Mouse (Mus musculus): ENCODE results near the gene Cep19.
A peak's percentile ranks its signal among the peaks of the same experiment; 100 is the strongest.

Cep19 gene

DNA sequence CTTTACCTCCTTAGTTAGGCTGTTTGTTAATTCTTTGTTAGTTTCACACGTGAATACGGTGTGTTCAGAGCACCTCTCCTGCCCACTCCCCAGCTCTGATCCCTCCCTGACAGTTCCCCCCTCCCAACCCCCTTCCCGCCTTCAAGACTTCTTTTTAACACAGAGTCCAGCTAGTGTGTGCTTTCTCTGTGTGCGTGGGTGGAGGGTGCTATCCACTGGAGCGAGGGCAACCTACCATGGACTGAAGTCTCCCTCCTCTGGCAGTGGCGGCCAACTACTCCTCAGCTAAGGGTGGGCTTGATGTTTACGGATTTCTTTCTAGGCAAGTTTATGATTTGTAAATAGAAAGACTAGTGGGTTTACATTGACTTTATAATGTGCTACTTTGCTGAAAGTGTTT lies 8.6 kb downstream of the Cep19 start:
- no peak for DNase-seq

GRCm38 (mm10) chr16:32108578-32108977 lies 9.0 kb downstream of the Cep19 start:
- no peak for DNase-seq

GRCm38 (mm10) chr16:32110951-32111699 lies 11.5 kb downstream of the Cep19 start:
- DNase-seq: no peak

DNA sequence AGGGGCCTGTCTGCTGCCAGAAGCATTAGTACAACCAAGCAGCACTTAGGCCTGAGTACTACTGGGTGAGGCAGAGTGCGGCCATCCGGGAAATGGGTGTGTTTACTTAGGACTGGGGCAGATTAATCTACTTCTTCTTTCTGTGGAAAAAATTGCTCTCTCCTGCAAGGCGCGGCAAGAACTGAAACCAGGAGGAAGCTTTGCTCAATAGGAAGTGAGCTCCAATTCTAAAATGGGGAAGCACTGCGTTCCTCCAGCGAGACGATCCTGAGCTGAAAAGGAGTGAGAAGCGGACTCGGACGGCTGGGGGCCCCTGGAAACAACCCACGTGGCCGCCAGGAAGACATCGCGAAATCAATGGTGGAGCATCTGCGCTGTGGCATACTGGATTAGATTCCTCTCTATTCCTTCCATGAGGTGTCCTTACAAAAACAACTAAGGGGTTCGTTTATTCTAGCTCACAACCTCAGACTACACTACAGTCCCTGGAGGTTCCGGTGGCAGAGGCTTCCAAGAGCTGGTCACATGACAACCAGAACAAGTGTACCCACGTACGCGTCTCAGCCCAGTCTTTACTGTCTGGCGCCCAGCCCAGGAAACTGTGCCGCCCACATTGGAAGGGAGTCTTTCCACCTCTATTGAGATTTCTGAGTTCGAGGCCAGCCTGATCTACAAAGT lies 14.1 kb downstream of the Cep19 start:
- DNase-seq: peak; percentile 80

DNA sequence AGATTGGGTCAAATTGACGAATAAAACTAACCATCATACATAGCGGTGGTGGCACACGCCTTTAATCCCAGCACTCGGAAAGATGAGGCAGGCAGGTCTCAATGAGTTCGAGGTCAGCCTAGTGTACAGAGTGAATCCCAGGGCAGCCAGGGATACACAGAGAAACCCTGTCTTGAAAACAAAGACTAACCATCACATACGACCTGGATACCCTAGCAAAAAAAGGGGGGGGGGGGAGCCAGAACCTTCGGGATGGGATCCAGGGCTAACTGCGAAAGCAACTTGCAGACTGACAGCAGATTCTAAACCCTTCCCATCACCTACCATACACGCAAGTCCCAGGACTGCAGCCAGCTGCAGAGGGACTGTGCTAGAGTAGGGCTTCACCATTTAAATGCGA lies 14.8 kb downstream of the Cep19 start:
- no peak for DNase-seq

GRCm38 (mm10) chr16:32114968-32115695 lies 15.5 kb downstream of the Cep19 start:
- DNase-seq: peak; percentile 54

GRCm38 (mm10) chr16:32115781-32116180 lies 16.2 kb downstream of the Cep19 start:
- DNase-seq: no peak

DNA sequence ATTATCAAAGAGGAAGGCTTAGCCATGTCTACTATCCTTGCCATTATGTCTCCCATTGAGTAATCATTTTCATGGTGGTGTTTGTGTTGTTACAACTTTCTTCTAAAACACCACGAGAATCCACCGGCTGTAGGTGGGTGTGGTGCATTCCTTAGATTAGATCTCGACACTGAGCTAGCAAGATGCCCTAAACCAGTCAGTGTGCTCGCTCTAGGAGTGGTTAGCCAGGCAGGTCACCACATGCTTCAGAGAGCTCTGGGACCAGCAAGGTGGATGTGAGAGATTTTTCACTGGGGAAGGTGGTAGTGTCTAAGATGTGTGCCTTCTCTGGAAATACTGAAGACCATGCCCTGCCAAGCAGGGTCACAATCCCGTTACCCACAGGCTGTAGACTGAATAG lies 16.6 kb downstream of the Cep19 start:
- no peak for DNase-seq

GRCm38 (mm10) chr16:32120454-32120853 lies 20.9 kb downstream of the Cep19 start:
- no peak for DNase-seq

GRCm38 (mm10) chr16:32124020-32124419 lies 24.4 kb downstream of the Cep19 start:
- DNase-seq: no peak

DNA sequence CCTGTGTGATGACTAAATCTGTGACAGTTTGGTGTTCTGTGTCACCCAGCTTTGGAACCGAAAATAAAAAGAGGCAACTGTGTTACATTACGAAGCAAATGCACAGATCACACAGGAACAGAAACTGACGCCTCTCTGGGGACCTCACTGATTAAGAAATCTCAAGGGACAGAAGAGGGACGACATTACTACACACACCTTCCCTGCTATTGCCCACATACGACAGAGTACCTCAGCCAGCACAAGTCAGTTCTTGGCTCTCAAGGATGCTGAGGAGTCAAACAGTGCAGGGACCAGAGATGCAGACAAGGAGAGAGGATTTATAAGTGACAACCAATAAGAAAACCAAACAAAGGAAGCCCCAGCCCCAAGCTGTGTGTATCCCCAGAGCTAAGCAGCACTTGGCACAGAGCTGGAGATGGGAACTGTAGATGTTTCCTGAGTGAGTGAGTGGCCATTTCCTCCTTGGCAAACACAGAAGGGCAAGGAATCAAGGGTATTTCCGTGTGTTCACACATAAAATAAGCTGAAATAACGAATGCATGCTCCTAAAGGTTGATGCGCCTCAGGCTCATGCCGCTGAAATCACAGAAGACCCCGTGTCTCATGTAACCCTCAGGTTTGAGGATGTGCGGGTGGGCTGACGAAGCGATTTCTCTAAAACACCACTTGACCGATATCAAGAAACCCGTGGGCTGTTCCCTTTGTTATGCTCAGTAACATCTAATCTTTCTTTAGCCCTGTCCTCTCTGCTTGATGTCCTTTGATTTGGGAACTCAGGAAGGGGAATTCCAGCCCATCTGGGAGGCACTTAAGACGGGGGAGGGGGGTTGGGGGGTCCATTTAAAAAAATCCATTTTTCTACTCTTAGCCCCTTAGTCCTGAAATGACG lies 25.1 kb downstream of the Cep19 start:
- no peak for DNase-seq

GRCm38 (mm10) chr16:32125364-32125763 lies 25.8 kb downstream of the Cep19 start:
- no peak for DNase-seq

DNA sequence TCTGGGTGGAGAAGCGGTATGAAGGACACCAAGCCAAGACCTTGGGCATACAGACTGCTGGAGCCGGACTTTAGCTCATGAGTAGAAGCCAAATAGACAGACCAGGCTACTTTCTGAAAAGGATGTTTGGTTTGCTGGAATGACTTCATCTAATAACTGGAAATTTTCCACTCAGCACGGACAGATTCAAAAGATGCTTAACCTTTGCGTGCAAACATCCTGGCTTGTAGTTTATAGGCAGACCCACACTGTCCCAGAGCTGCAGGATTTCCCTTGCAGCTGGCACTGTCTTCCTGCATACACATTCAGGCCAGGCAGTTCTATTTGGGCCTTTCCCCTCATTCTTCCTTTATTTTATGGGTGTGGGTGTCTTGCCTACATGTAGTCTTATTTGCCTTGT lies 27.4 kb downstream of the Cep19 start:
- no peak for DNase-seq

GRCm38 (mm10) chr16:32129449-32130189 lies 30.0 kb downstream of the Cep19 start:
- no peak for DNase-seq

DNA sequence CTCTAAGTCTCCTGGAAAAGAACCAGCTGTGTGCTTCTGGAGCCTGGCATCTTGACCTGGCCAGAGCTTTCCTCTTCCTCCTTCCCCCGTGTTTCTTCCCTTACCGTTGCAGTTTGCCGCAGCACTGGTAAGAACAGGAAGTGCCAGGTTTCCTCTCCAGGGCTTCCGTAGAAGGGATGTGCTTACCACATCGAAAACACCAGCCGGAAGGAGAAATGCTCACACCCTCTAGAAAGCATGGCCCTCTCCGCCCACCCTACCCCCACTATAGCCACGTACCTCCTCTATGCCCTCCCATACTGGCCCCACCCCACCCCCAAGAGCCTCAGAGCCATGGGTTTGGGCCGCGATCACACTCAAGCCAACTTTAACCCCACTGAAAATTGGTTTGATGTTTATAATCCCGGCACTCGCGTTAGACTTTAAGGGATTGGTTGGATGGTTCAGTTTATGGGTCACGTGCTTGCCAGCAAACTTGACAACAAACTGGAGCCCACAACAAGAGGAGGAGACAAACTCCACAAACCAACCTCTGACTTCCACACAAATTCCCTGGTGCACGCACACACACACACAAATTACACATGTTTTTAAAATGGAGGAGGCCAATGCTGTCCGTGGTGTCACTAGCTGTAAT lies 30.7 kb downstream of the Cep19 start:
- DNase-seq: peak; percentile 50

- no peak for DNase-seq
These were observed 33.5 kb downstream of the Cep19 start for GRCm38 (mm10) chr16:32133148-32133547.

DNA sequence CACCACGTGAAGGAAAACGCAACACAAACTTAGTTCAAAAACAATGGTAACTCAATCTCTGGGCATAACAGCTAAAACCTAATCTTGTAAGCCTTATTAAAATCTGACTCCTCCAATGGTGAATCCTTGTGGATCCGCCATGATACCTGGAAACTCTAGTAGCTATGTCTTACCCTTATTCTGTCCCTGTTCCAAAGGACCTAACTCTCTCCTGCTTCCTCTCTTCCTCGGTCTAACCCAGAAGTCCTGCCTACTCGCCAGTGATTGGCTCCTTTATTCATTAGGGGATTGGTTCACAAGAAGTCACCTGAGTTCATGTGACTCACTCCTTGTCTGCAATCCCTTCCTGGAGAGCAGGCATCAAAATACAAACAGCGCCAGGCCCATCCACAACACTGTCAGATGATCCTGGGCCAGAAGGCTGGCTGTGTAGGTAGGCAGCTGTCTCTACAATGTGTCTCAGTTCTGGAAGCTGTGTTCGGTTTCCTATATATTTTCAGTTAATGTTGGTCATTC lies 36.3 kb downstream of the Cep19 start:
- no peak for DNase-seq

DNA sequence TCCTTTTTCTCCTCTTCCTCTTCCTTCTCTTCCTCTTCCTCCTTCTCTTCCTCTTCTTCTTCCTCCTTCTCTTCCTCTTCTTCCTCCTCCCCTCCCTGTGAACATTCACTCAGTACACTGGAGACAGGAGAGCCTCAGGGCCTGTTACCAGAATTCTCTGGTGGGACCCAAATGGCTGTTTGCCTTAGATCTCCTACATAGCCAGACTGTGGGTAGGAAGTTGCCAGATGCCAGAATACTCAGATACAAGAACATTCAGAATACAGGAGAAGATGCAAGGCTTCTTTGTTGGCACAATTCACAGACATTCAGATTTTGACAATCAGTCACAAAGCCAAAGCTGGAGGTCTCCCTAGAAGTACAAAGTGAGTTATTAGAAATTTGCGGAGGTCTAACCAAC lies 39.4 kb downstream of the Cep19 start:
- DNase-seq: peak; percentile 83

DNA sequence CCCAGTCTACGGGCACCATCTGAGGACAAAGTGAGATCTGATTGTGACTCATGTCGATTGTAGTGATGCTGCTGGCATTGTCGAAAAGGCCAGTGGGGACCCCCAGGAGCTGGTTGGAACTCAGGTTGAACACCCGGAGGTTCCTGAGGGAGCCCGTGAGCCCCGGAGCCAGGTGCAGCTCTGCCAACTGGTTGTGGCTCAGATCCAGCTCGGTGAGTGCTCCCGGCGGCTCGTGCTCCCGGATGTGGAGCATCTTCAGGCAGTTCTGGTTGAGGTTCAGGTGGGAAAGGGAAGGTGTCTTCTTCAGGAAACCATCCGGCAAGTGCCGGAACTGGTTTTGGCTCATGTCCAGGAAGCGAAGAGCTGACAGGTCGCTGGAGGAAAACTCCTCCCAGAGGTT lies 44.2 kb downstream of the Cep19 start:
- no peak for DNase-seq

DNA sequence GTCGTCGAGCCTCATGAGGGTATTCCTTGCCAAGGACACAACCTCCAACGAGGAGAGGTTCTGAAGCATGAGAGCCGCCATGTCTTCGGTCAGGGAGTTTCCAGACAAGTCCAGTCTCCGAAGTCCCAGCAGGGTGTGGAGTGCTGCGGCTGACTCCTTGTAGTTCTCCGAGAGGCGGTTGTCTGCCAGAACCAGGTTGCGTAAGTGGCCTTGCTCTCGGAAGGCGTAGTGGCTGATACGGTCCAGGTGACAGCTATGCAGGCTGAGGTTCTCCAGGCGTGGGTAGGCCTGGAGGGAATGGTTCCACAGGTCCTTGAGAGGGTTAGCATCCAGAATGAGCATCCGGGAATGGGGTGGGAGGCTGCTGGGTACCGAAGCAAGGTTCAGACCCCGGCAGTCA lies 45.0 kb downstream of the Cep19 start:
- DNase-seq: no peak

DNA sequence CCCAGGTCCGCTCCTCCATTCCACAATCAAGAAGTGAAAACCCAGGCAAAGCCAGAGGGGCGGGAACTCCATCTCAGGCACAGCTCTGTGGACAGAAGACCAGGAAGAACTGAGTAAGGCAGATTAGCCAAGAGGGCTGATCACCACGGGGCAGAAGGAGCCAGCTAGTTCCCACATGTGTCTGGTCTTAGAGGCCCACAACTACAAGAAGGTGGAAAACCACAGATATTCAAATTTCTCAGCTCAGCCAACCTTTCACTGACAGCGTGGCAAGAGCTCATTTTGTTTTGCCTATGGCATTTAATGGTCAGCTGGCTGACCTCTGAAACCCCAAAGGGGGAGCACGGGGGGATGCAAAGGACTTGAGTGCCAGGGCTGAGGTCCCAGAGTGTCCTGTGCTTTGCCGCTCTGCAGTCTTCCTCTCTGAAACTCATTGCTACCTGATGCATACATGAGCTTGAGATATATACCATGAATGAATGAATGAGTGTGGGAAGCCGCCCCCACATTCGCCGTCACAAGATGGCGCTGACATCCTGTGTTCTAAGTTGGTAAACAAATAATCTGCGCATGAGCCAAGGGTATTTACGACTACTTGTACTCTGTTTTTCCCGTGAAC lies 48.1 kb downstream of the Cep19 start:
- DNase-seq: no peak

Measured in layer of hippocampus, adult 9-11 months (tissue).